Mouse (Mus musculus): ENCODE data around the gene Epo.

Epo gene

DNA sequence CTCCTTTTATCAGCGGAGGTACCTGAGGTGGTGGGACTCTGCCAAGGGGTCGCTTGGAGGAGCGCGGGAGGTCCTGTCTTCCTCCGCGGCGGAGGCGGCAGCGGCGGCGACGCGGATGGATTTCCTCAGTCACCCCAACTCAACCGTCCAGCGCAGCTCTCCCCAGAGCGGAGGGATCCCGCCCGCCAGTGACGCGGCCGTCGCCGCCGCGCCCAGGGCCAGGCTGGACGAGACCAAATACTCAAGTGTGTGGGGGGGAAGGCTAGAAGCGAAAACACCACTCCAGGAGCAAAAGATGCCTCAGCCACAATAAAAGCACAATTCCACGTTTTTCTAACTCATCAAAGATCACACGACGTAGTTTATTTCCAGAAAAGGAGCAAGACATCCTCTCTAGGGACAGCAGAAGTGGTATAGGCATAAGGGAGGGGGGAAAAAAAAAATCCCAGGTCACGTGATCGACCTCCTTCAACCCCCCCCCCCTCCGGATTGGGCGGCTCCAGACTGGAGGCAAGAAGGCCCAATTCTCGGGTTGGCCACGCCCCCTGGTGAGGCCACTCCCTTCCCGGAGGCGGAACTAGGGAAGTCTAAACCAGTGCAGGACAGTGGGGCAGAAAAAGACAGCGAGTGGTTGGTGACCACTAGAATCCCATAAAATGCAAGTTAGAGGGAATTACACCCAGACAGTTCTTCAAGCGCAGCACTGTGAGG, at the start of gene Epo, which contains the start of gene Gnb2:
Gene Epo (minus strand): TSS at position 126 of the 711 bp plus-strand sequence.
Gene Gnb2 (minus strand): TSS at position 394 of the 711 bp plus-strand sequence.
- peak; percentile 98 for DNase-seq (ENCODE audit: low read depth, low spot score)

DNA sequence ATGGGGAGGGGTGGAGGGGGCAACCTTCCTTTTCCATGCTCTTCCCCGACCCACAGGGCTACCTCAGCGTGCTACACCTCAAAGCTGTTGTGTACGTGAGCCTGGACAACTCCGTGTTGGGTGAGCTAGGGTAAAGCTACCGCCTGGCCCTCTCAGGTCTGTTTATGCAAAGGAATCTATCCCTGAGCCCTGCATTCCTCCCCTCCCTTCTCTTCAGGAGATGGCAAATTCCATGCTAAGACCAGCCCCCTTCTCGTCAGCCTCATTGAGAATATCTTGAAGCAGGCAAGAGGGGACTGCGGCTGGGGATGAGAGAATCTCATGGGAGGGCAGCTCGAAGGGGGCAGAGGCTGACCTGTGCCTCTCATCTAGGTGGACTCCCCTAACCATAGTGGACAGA, 49.7 kb upstream of the Epo start:
- DNase-seq (ENCODE audit: low read depth, low spot score), result no peak

DNA sequence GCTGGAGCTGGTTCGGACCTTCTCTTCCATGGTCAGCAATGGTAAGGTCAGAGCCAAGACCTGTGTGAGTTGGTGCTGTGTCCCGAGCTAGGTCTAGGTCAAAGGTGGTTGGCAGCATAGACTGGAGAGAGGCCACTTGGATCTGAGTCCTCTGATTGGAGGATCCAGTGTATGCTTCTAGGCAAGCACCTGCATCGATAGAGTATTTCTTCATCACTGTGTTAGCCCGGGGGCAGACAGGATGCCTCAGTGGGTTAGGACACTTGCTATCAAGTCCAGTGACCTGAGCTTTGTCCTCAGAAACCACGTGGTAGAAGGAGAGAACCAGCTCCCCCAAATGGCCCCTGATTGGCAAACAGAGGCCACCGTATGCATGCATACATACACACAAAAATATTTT, 47.2 kb upstream of the Epo start:
- DNase-seq (ENCODE audit: low read depth, low spot score), result no peak

DNA sequence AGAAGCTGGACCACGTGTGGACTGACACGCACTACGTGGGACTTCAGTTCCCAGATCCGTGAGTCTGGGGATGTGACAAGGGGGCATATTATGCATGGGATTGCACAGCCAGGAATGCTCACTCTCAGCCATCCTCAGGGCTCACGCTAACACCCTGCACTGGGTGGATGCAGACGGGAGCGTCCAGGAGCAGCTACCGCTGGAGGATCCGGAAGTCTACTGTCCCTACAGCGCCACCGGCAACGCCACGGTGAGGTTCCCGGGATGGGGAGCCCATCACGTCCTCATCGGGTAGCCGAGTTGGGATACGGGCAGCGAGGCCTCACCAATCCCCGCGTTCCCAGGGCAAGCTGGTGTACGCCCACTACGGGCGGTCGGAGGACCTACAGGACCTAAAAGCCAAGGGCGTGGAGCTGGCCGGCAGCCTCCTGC, 41.4 kb upstream of the Epo start:
- no peak for DNase-seq (ENCODE audit: low read depth, low spot score)

DNA sequence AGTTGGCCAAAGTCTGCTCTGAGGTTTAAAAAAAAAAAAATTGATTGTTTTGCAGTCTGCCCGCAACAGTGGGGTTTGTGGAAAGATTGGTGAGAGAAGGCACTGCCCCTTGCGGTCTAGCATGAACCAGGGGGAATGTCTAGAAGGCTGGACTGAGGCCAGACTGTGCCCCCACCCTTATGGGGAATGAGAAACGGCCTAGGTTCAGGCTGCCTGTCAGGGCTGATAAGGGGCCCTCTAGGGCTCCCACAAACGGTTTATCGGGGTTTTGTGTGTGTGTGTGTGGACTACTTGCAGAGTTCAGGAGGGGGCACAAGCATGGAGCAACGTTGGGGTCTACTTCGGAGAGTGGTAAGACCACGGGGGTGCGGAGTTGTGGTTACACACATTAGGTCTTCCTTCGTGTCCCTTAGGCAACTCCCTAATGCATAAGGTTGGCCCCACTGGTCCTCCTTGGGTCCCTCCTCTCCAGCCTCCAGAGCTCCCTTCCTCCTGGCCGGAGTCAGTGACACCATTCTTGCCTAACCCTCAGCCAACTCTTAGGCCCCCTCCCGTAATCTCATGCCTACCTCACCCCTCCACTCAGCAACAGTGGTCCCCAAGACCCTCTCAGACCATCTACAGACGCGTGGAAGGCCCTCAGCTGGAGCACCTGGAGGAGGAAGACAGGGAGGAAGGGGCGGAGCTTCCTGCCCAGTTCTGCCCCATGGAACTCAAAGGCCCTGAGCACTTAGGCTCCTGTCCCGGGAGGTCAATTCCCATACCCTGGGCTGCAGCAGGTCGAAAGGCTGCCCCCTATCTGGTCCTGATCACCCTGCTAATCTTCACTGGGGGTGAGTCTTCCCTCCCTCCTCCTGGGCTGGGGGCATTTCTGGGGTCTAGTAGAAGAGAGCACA, 37.9 kb upstream of the Epo start:
- no peak for DNase-seq (ENCODE audit: low read depth, low spot score)

DNA sequence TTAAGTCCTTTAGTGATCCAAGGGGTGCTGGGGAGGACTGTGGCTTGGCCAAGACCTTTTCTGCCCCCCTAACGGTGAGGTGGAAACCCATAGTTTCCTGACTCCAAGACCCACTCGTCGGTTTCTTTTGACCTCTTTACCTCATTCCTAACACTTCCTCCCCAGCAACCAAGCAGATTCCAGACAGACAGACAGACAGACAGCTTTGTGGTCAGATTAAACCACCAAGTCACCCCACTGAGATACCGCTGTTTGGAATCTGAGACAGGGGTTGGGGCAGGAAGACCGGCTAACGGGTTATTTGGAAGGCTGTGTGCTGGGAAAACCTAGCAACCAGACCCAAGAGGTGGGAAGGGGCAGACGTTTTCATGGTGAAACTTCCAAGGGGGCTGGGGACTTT, 37.1 kb upstream of the Epo start:
- DNase-seq (ENCODE audit: low read depth, low spot score), result no peak

DNA sequence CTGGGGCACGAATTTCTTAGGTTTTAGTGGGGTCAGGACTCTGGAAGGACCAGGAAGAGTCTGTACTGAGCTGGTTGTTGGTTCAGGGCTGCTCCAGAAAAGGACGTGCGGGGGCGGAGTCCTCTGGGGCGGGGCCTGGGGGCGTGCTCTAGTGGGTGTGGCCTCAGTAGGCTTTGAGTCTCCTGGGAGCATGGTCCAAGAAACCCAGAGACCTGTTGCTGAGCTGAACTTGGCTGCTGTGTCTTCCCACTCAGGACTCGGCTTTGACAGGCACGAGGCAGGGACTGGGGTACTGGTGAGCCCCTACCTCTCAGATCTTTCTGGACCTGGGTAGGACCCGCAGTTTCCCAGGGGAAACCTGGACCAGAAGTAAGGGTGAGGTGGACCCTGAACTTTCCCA, 36.6 kb upstream of the Epo start, which contains the start of gene Tfr2:
Gene Tfr2 (plus strand): TSS at position 176 of the 400 bp plus-strand sequence.
- peak; percentile 79 for DNase-seq (ENCODE audit: low read depth, low spot score)

DNA sequence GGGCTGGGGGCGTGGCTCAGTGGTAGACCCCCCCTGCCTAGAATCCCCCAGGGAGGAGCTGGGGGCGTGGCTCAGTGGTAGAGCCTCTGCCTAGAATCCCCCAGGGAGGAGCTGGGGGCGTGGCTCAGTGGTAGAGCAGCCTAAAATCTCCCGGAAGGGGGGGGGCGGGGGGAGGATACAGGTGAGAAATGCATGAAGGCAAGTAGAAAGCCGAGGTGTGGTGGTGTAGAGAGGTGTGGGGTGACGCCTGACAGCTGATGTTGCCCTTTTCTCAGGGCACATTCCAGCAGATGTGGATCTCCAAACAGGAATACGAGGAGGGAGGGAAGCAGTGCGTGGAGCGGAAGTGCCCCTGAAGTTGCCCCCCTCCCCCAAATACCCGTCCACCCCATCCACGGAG, 36.0 kb upstream of the Epo start:
- no peak for DNase-seq (ENCODE audit: low read depth, low spot score)

DNA sequence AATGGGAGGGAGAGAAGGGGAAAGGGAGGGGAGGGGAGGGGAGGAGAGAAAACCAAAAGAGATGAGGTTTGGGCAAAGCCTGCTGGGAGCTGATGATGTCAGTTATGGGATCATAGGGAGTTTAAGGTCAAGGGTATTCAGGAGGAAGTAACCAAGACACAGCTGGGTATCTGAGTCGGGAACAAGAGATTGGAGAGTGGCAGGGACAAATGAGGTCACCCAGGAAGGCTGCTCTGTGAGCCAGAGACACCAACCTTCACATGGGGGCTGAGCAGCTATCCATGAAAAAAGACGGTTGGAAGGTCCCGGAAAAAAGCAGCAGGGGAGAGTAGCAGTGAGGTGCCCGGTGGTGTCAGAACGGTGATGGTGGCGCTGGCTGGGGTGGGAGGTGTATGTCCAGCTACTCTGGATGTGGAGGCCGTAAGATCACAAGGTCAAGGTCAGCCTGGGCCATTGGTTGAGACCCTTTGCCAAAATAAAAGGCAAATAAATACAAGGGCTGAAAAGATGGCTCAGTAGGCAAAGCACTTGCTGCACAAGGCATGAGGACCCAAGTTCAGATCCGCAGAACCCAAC, 35.3 kb upstream of the Epo start:
- peak; percentile 64 for DNase-seq (ENCODE audit: low read depth, low spot score)

DNA sequence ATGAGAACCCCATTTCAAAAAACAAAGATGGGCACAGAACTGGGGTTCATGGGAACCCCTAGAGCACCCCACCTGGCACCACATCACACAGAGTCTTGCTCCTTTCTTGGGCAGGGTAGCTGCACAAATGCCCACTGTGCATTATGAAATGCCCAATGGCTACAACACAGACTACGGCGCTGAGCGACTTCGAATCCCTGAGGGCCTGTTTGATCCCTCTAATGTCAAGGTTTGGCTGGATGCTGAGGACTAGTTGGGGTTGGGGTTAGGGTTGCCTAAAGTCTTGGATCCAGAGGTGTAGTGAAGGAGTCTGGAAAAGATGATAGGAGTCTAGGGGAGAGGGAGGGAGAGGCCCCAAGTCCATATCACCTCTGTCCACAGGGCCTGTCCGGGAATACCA, 33.4 kb upstream of the Epo start:
- DNase-seq (ENCODE audit: low read depth, low spot score), result no peak

DNA sequence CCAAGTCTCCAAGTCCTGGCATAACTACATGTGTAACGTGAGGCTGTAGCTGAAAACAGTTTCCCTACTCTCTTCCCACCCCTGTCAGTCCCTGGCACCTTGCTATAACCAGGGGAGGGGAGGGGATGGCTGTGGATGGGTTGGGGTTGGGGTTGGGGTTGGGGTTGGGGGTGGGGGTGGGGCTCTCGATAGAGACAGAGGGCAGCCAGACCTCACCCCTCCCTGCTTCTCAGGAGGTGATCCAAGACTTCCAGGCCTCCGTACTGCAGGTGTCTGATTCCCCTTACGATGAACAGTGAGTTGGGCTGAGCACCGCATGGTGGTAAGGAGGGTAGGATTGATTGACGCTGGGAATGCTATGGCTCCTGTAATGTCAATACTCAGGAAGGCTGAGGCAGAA, 32.7 kb upstream of the Epo start:
- no peak for DNase-seq (ENCODE audit: low read depth, low spot score)

DNA sequence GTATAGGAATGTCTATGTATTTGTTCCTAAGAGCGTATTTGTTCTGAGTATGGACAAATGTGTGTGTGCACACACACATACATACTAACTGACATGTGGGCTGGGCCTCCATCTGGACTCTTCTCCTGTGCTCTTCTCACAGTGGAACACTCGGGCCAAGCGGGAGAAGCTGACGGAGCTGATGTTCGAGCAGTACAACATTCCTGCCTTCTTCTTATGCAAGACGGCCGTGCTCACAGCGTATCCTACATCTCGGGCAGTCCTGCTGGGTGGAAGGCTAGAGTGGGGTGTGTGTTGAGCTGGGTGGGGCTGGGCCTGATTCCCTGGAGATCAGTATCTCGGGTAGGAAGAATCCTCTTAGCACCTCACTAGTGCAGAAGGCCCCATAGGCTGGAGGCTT, 29.9 kb upstream of the Epo start:
- peak; percentile 39 for DNase-seq (ENCODE audit: low read depth, low spot score)

DNA sequence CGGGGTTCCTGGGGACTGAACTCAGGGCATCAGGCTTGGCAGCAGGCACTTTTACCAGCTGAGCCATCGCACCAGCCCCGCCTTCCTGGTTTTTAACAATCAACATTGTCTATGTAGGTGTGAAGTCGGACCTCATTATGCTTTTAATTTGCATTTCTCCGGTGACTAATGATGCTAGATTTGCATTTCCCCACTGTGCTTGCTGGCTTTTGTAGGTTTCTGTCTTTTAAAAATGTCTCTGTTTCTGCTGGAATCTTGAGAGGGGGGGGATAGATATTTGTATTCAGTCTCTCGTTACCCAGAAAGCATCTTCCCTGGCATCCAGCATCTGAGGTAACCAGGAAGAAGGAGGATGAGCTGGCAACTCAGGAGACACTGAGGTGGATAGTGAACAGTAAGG, 28.5 kb upstream of the Epo start:
- DNase-seq (ENCODE audit: low read depth, low spot score), result no peak

DNA sequence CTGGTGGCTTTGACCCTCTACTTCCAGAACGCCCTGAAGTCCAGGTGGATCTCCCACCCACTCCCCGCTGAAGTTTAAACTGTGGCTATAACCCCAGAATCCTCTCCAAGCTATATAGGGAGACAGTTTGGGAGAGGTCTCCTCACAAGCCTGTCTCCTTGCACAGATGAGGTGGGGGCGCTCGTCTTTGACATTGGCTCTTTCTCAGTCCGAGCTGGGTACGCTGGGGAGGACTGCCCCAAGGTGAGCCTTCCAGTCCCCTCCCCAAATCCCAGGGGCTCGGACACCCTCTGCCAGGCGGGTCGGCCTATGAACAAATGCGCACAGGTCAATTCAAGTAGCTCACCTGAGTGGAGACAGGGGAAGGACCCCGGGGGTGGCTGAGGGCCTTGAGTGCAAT, 20.9 kb upstream of the Epo start:
- no peak for DNase-seq (ENCODE audit: low read depth, low spot score)

DNA sequence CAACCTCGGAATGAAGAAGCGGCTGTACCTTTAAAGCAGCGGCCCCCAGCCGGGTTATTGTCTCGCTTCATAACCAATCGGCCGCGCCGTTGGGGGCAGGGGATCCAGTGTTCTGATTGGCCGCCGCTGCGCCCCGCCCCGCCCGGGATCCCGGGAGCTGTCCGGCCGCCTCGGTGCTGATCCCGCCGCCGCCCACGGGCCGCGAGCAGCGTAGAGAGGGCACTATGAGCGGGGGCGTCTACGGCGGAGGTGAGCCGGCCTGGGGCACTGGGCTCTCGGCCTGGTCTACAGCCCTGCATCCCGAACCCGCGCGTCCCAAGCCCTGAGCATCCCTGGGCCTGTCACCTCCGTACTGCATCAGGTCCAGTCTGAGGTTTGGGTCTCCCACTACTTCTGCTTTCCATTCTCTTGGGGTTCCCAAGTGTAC, 20.4 kb upstream of the Epo start, which contains the start of gene Actl6b:
Gene Actl6b (plus strand): TSS at position 107 of the 427 bp plus-strand sequence.
- peak; percentile 85 for DNase-seq (ENCODE audit: low read depth, low spot score)

DNA sequence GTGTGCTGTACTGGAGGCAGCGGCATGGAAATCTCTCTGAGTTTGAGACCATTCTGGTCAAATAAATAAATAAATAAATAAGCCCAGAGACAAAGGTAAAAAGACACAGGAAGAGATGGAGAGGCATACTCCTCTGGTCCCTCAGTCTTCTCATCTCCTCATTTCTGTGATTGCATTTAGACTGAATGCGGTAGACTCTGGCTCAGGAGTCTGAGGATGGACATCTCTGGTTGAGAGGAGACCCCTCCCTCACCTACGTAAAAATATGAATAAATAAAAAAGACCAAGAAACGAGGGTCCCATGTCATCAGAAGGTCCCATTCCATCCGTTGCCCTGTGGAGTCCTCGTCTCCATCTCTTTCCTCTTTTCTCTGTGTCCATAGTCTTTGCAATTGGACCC, 20.0 kb upstream of the Epo start:
- no peak for DNase-seq (ENCODE audit: low read depth, low spot score)

DNA sequence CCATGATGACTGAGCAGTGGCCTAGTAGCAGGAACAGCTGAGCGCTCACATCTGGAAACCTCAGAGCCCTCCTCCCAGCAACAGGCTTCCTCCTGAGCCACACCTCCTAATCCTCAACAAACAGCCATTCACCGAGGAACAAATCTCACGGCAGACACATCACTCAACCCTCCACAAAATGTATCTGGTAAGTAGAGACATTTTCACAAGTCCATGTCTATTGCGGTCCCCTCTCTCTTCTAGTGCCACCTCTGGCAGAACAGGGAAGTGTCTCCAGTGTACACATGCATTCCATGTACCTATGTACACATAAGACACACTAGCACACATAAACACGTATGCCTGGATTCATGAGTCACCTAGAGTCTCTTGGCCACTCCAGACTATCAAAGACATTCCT, 18.1 kb upstream of the Epo start:
- peak; percentile 57 for DNase-seq (ENCODE audit: low read depth, low spot score)

DNA sequence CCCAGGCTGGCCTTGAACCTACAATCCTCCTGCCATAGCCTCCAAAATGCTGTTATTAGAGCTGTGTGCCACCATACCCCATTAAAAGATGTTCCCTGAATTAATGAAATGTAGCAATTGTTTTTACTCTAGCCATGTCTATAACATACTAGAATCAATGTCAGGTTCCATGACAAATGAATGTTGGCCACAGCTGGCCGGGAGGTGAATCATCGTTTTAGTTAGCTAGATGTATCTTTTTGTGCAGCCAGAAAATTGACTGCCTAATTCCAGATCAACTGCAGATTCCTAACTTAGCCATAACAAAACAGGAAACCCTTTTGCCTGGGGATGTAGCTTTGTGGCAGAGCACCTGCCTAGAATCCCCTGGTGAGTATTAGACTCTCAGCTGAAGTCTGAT, 16.8 kb upstream of the Epo start:
- no peak for DNase-seq (ENCODE audit: low read depth, low spot score)

DNA sequence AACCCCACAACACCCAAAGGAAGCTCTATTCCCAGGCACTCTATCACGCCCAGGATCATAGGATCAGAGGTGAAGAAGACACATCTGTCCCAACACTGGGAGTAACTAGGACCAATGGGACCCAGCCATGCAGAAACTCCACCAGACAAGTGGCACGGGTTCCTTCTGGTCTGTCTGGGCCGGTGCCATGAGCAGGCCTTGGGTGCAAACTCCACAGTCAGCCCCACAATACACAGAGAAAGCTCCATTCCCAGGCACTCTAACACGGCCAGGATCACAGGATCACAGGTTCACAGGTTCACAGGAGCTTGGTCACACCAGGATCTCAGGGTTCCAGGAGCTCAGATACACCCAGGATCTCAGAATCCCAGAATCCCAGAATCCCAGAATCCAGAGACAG, 12.6 kb upstream of the Epo start:
- DNase-seq (ENCODE audit: low read depth, low spot score), result no peak

DNA sequence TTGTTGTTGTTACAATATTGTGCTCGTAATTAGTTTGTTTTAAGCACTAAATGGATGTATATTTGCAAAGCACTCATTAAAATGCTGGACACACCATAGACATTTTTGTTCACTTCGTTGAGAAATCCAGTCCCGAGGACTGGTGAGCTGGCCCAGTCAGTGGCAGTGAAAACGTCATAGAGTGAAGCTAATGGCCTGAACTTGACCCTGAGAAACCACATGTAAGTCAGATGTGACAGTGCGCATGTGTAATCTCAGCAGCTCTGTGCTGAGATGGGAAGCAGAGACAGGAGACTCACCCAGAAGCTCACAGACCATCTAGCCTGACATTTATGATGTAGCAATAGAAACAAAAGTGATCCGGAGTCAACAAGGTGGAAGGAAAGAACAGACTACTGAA, 11.9 kb upstream of the Epo start:
- no peak for DNase-seq (ENCODE audit: low read depth, low spot score)

DNA sequence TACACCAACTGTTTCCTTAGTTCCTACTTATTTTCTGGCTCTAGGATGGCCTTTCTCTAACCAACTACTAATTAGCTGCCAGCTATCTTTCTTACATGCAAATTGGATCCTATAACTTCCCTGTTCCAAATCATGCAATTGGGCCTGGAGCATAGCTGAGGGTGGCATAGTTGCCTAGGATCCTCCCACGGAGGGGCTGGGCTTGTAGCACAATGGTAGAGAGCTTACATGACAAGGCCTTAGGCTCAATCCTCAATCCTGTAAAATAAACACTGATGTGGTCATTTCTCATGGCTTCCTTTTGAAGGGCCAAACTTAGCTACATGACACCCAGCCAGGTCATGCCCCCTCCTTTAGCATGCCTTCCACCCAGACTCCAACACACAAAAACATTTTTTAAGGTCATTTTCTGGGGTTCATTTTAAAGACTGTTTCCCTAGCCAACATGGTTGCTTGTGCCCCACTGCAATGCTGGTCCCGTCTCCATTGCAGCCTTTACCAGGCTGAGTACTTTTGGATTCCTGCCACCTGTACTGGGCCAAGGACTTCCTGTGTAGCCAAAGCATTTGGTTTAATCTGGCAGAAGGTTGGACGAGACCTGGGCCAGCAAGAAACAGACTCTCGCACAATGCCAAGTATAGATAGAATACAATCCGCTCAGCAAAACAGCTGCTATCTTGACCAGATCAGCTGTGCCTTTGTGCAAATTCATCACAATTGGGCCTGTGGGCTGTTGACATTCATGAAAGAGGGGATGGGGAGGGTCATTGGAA, 8.9 kb upstream of the Epo start:
- no peak for DNase-seq (ENCODE audit: low read depth, low spot score)

DNA sequence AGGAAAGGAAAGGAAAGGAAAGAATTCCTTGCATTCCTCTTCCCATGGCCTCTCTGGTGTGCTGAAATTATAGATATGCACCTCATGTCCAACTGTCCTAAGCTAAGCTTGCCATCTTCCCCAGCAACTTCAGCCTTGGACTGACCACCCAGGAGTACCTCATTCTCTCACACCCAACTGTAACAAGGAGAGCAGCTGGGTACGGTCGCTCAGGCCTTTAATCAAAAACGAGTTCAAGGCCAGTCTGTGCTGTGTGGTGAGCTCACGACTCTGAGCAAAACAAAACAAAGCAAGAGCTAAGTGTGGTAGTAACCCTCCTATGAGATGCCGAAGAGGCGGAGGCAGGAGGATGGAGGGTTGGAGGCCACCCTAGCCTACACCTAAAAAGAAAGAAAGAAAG, 7.9 kb upstream of the Epo start:
- DNase-seq (ENCODE audit: low read depth, low spot score), result no peak
